Mouse (Mus musculus): ENCODE measurements around the gene Haghl. TPM values are rescaled to one million over a fixed set of nuclear protein-coding genes. Genes with fewer than 3 reads are reported as not detected.

The Haghl gene
- polyA plus RNA-seq, 1 experiment from 2014 or later, result 108 TPM

DNA sequence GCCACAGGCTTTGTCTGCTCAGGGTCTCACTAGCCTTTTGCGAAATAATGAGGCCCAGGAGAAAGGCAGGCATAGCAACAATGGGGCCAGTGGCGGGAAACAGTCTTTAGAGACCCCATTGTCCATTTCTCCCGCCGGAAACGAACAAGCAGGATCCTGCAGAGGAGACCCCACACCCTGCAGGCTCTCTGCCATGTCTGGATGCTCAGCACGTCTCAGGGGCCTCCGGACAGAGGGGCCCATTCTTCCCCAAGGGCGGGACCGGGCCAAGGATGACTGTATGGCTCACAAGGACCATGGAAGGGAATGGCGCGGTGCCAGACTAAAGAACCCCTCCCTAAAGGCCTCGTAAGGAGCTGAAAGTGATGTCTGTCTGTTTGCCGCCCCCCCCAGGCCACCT lies 8.7 kb upstream of the Haghl start:
- peaks cover 12% of the 10 kb centered on the region for H3K36me3 ChIP-seq (ENCODE audit: poor library complexity, severe bottlenecking)
- H3K4me2 ChIP-seq, result peak overlapping the region; percentile 94
- H3K9me3 ChIP-seq (replicated peaks), result no peaks in the 10 kb centered on the region
- H3K27me3 ChIP-seq, result no peaks in the 10 kb centered on the region
- H3K4me1 ChIP-seq, result peaks cover 70% of the 10 kb centered on the region
- H3K4me3 ChIP-seq, result peak overlapping the region; percentile 74; the same call in 1 of the 2 replicates
- ATAC-seq, result no peak
- WGBS, result 7% methylated on average over 13 of the region's 13 CpGs
- peak overlapping the region; percentile 94 for H3K27ac ChIP-seq
- H3K9ac ChIP-seq, result peak overlapping the region; percentile 75

DNA sequence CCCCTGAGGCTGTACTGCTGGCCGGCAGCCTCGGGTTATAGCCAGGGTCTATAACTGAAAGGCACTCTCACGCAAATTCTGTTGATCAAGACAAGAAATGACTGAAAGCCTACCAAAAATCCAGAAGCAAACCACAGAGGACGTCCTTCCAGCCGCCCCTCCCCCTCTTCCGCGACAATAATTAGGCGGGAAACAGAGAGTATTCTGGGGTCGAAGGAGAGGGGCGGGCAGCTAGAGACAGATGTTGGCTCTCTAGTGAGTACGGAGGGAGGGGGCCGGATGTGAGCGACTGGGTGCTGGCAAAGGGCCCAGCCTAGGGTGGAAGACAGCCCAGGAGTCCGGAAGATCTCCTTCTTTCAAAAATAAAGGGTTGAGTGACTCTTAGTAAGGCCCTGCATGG lies 7.1 kb upstream of the Haghl start, which contains the start of gene Fam173a:
Gene Fam173a, minus strand, starts transcription at position 287 of the 400 bp plus-strand sequence.
- Histone ChIP-seq H3K9me3 (replicated peaks) (no peaks in the 10 kb centered on the region), H3K9ac (peak within 1 kb of the TSS; percentile 77), H3K4me1 (peaks cover 69% of the 10 kb centered on the region)

DNA sequence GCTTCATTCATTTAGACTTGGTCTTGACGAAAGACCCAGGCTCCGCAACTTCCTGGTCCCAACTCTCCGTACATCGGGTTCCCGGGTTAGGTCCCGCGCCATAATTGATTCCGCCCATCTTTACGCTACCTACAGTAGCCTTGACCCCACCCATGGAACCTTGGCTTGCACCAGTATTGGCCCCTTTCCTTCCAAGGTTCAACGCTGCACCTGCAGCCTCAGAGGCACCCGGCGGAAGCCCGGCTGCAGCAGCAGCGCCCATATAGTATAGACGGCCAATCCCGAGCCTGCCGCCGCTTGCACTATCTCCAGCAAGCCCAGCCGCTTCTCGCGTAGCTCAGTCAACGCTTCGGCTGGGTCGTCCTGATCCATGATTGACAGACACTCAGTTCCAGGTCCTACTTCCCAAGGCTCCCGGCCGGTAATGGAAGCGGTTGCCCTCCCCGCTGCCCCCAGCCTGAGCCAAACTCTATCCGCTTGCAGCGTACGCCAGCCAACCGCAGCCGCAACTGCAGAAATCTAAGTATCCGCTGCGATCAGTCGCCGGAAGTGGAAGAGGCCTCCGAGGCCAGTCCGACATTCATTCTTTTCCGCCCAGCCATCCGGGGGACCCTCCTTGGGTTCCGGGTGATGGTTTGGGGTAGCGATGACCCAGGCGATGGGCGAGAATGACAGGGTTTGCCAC lies 6.5 kb upstream of the Haghl start:
- Histone ChIP-seq H3K27ac (peak overlapping the region; percentile 94), H3K4me2 (peak overlapping the region; percentile 94), H3K4me3 (peak overlapping the region; percentile 64), H3K9ac (peak overlapping the region; percentile 77), H3K27me3 (no peaks in the 10 kb centered on the region), H3K36me3 (ENCODE audit: poor library complexity, severe bottlenecking) (peaks cover 27% of the 10 kb centered on the region), H3K4me1 (peaks cover 63% of the 10 kb centered on the region), H3K9me3 (replicated peaks) (no peaks in the 10 kb centered on the region)
- ATAC-seq, result peak; percentile 74
- under 1% methylated on average over 45 of the region's 45 CpGs for WGBS

More for the DNA sequence above, 7.1 kb upstream of the Haghl start, which contains the start of gene Fam173a:
- H3K4me2 ChIP-seq, result peak within 1 kb of the TSS; percentile 94
- H3K27me3 ChIP-seq, result no peaks in the 10 kb centered on the region
- peak within 1 kb of the TSS; percentile 94 for H3K27ac ChIP-seq
- H3K4me3 ChIP-seq, result peak within 1 kb of the TSS; percentile 74
- H3K36me3 ChIP-seq (ENCODE audit: poor library complexity, severe bottlenecking), result peaks cover 25% of the 10 kb centered on the region
- peak; percentile 50 for ATAC-seq
- 1% methylated on average over 13 of the region's 14 CpGs for WGBS

DNA sequence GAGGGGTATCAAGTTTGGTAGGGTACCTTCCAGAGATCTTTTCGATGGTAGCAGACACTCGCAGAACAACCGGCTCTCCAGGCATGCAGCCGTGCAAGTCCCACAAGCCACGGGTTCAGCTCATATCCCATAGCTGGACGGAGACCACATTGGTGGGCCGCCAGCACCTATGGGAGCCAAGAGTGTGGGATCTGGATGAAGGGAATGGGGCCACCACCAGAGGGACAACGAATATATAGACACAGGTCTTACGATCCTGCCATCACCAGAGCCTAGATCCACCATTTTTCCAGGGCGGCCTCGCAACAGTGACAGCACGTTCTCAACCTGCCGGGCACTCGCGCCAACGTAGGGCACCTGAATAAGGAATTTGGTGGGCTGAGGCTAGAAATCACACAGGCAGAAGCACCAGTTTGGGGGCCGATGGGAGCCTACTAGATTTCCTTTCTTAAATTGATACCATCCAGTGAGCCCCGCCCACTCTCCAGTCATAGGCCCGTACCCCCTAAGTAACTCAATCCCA lies 5.9 kb upstream of the Haghl start:
- Histone ChIP-seq H3K36me3 (ENCODE audit: poor library complexity, severe bottlenecking) (peaks cover 27% of the 10 kb centered on the region), H3K4me1 (peaks cover 58% of the 10 kb centered on the region)
- 26% methylated on average over 19 of the region's 19 CpGs for WGBS

DNA sequence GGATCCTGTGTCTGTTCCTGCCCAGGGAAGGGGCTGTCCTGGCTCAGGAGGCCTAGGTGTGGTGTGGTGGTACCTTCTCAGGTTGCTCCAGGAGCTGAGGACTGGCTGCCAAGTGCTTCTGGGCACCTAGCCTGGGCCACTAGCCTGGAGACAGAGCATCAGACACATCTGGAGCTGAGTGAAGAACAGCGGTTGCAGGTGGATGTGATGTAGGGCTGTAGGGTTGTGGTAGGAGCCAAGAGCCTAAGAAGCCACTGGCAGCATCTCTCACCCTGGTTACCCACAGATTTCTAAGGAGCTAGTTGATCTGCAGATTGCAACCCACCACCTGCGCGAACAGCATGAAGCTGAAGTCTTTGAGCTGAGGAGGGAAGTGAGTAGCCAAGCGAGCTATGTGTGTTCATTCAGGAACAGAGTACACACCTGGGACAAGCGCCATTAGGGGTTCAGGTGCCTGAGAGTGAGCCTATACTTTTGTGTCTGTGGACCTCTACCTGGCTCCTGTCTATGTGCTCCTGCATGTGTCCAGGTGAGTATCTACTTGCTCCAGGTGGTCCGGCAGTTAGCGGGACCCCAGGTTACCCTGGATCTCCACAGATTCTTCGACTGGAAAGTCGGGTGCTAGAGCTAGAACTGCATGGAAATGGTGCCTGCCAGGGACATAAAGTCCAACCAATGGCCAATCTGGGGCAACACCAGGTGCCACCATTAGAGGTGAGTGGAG lies 1.5 kb upstream of the Haghl start:
- WGBS, result 91% methylated on average over 9 of the region's 9 CpGs
- Histone ChIP-seq H3K9me3 (replicated peaks) (no peaks in the 10 kb centered on the region), H3K4me1 (peaks cover 41% of the 10 kb centered on the region), H3K9ac (no peak overlapping the region), H3K36me3 (ENCODE audit: poor library complexity, severe bottlenecking) (peaks cover 50% of the 10 kb centered on the region), H3K4me2 (no peak overlapping the region), H3K27me3 (no peaks in the 10 kb centered on the region), H3K4me3 (no peak overlapping the region), H3K27ac (no peak overlapping the region)
- ATAC-seq, result no peak

More for the DNA sequence above, 5.9 kb upstream of the Haghl start:
- Histone ChIP-seq H3K27me3 (no peaks in the 10 kb centered on the region), H3K9me3 (replicated peaks) (no peaks in the 10 kb centered on the region), H3K9ac (peak overlapping the region; percentile 77), H3K4me2 (peak overlapping the region; percentile 94), H3K27ac (peak overlapping the region; percentile 94), H3K4me3 (peak overlapping the region; percentile 64)
- no peak; the same call in 1 of the 2 replicates for ATAC-seq

DNA sequence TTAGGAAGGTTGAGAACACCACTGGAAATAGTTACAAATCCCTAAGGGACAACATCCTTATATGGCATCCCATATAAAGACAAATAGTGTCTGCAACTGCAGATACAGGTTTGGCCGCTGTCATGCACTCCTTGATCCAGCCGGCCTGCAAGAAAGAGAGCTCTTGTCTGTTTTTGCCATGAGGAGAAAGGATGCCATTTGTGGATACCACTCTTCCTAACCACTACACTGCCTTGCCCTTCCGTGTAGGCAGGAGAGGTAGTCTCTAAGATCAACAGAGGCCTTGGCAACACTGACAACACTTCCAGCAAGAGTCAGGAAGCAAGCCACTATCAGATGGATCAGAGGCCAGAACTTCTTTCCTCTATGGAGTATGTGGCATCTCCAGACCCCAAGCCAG lies 807 bp upstream of the Haghl start, which contains the start of gene Ccdc78:
Gene Ccdc78, plus strand, starts transcription at position 301 of the 400 bp plus-strand sequence.
- no peaks in the 10 kb centered on the region for H3K27me3 ChIP-seq
- peak within 1 kb of the TSS; percentile 77 for H3K4me3 ChIP-seq
- peak within 1 kb of the TSS; percentile 80 for H3K4me2 ChIP-seq
- peaks cover 34% of the 10 kb centered on the region for H3K4me1 ChIP-seq
- peaks cover 56% of the 10 kb centered on the region for H3K36me3 ChIP-seq (ENCODE audit: poor library complexity, severe bottlenecking)
- H3K9me3 ChIP-seq (replicated peaks), result no peaks in the 10 kb centered on the region
- H3K27ac ChIP-seq, result peak within 1 kb of the TSS; percentile 89
- 91% methylated on average over 3 of the region's 3 CpGs for WGBS
- H3K9ac ChIP-seq, result peak within 1 kb of the TSS; percentile 86
- ATAC-seq, result no peak

DNA sequence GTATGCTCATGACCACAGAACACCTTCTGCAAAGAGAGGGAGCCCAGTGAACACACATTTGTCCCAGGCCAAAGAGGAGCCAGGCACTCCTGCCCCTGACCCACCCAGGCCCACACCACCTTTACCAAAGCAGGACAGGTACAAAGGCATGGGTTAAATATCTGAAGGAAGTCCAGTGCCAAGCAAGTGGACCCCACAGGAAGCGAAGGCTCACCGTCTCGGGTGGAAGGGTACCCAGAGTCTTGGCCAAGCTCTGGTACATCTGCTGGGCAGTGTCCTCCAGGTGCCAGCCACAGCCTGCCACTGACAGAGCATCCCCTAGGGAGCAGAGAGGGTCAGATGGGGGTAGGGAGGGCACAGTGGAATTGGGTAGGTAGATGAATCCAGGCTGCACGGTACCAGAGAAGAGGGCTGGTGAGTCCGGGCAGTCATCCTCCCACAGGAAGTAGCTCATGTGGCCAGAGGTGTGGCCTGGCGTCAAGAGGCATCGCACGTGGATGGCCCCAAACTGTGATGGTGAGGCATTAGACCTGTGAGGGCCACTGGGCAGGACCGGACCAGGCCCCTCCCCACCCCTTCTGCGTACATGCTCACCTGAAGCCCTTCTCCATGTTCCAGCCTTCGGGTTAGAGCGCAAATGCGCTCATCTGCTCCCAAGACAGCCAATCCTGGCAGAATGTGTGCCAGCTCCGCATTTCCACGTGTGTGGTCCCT lies 1.5 kb downstream of the Haghl start:
- Histone ChIP-seq H3K27me3 (no peaks in the 10 kb centered on the region), H3K9ac (peak overlapping the region; percentile 86), H3K36me3 (ENCODE audit: poor library complexity, severe bottlenecking) (peaks cover 62% of the 10 kb centered on the region), H3K27ac (no peak overlapping the region), H3K4me3 (peak overlapping the region; percentile 77), H3K9me3 (replicated peaks) (no peaks in the 10 kb centered on the region), H3K4me1 (peaks cover 25% of the 10 kb centered on the region), H3K4me2 (peak overlapping the region; percentile 80)
- WGBS, result 84% methylated on average over 15 of the region's 15 CpGs
- ATAC-seq, result no peak

DNA sequence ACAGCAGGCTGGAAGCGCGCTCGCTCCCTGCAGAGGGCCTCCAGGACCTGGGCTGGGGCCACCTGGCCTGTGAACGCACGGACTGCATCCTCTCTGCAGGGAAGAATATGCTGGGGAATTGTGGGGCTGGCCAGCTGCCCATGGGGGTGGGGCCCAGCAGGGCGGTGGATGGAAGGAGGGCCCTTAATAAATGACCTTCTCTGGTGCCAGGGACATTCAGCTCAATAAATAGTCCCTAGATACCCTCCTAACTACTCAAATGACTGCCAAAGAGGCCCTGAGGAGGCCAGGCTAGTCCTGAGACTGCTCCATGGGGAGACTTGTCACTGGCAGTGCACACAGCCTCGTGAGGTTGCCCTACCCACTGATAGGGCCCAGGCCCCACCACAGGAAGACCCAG lies 2.4 kb downstream of the Haghl start:
- H3K27ac ChIP-seq, result no peak overlapping the region

DNA sequence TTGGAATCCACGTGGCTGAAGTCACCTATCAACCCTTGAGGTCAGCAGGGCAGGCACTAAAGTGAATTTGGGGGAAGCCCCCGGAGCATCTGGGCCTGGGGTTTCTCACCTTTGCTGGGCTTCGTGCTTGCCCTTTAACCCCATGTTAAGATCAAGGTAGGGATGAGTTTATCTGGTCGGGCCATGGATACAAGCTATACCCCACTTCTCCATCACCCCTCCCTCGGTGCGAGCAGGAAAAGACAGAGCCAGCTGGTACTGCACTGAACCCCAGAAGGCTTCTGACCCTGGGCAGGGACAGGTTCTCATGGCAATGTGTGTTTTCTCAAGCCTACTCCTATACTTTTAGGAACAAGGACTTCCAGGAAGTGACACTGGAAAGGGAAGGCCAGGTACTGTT lies 4.1 kb downstream of the Haghl start:
- Histone ChIP-seq H3K4me1 (peaks cover 25% of the 10 kb centered on the region), H3K9me3 (replicated peaks) (no peaks in the 10 kb centered on the region), H3K27ac (no peak overlapping the region), H3K4me2 (no peak overlapping the region), H3K36me3 (ENCODE audit: poor library complexity, severe bottlenecking) (peaks cover 61% of the 10 kb centered on the region), H3K4me3 (no peak overlapping the region), H3K27me3 (no peaks in the 10 kb centered on the region), H3K9ac (no peak overlapping the region)
- WGBS, result 88% methylated on average over 6 of the region's 6 CpGs
- no peak for ATAC-seq

More for the DNA sequence above, 2.4 kb downstream of the Haghl start:
- 71% methylated on average over 7 of the region's 7 CpGs for WGBS
- H3K27me3 ChIP-seq, result no peaks in the 10 kb centered on the region
- H3K9me3 ChIP-seq (replicated peaks), result no peaks in the 10 kb centered on the region
- peaks cover 60% of the 10 kb centered on the region for H3K36me3 ChIP-seq (ENCODE audit: poor library complexity, severe bottlenecking)
- no peak overlapping the region for H3K9ac ChIP-seq
- no peak for ATAC-seq
- 0 out of 2 replicates have a peak overlapping the region, but pooled peaks have one; percentile 80 for H3K4me2 ChIP-seq
- peaks cover 25% of the 10 kb centered on the region for H3K4me1 ChIP-seq
- H3K4me3 ChIP-seq, result no peak overlapping the region

DNA sequence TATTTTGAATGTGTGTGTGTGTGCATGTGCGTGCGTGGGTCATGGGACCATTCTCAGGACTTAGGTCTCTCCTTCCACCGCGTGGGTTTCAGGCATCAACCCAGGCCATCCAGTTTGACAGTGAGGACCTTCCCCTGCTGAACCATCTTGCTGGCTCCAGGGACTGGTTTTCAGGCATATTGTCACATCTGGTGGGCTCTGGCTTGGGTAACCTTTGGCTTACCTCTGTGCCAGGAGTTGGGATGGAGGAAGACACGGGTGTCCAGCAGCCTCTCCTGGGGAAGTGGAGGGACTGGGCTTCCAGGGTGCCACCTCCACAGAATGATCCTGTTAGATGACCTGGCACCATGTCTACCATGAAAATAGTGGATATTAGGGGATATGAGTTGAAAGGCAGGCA lies 7.5 kb downstream of the Haghl start:
- Histone ChIP-seq H3K4me1 (peaks cover 14% of the 10 kb centered on the region), H3K27me3 (no peaks in the 10 kb centered on the region), H3K4me3 (no peak overlapping the region), H3K4me2 (no peak overlapping the region), H3K36me3 (ENCODE audit: poor library complexity, severe bottlenecking) (peaks cover 48% of the 10 kb centered on the region), H3K9me3 (replicated peaks) (no peaks in the 10 kb centered on the region), H3K27ac (no peak overlapping the region), H3K9ac (no peak overlapping the region)
- ATAC-seq, result no peak
- 98% methylated on average over 5 of the region's 5 CpGs for WGBS

DNA sequence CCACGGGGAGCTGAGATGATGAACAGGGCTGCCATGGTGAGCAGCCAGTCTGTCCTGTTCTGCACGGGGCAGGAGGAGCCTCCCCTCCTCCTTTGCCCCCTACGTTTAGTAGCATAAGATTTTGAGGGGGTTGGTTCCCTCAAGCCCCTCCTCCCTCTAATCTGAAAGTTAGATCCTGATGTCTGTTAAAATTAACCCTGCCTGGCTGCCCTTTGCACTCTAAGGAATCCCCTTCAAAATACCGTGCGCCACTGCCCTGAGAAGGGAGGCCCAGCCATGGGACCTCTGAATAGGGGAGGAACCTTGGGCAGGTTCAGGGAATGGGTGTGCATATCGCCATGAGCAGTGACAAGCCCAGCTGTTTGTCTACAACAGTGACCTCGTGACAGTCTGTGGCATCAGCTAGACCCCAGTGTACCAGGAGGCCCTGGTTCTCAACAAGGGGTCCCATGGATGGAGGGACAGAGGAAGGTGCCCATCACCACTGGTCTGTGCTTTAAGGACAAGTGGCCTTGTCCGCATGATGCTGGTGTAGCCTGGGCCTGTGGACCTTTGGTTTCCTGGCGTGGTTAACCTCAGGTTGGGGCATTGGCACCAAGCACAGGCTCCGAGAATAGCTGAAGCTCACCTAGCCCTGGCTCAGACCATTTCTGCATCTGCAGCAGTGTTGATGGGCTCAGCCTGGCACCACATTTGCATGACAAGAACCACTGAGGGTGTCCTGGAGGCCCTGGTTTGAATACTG lies 10.0 kb downstream of the Haghl start:
- H3K36me3 ChIP-seq (ENCODE audit: poor library complexity, severe bottlenecking), result peaks cover 24% of the 10 kb centered on the region; the same call in 1 of the 2 replicates
- peaks cover 12% of the 10 kb centered on the region for H3K4me1 ChIP-seq
- no peak overlapping the region for H3K27ac ChIP-seq
- H3K9me3 ChIP-seq (replicated peaks), result no peaks in the 10 kb centered on the region
- H3K4me3 ChIP-seq, result no peak overlapping the region
- H3K9ac ChIP-seq, result no peak overlapping the region
- 78% methylated on average over 10 of the region's 10 CpGs for whole genome bisulfite sequencing
- H3K4me2 ChIP-seq, result no peak overlapping the region
- H3K27me3 ChIP-seq, result no peaks in the 10 kb centered on the region
- no peak for ATAC-seq
